Mouse (Mus musculus): Measurements from ENCODE around the gene Tmem258.
A peak's percentile ranks its signal among the peaks of the same experiment; 100 is the strongest.
"Not testable (repeated sequence)": the region's sequence is repeated elsewhere in the genome, so short reads cannot be mapped to it uniquely, and the experiment has no call there.

Gene Tmem258

GRCm38 (mm10) chr19:10203848-10204615 lies at the start of gene Tmem258, which contains the start of gene Fen1:
Gene Tmem258, plus strand, starts transcription at chr19:10204014.
Gene Fen1, minus strand, starts transcription at chr19:10204169.
- peak; percentile 90 for DNase-seq (ENCODE audit: low spot score)

GRCm38 (mm10) chr19:10157725-10158124 lies 46.1 kb upstream of the Tmem258 start:
- DNase-seq (ENCODE audit: low spot score), result no peak

GRCm38 (mm10) chr19:10163896-10164295 lies 39.9 kb upstream of the Tmem258 start:
- DNase-seq (ENCODE audit: low spot score), result no peak

- DNase-seq (ENCODE audit: low spot score), result not testable (repeated sequence)
These were observed 37.9 kb upstream of the Tmem258 start for GRCm38 (mm10) chr19:10165928-10166327.

GRCm38 (mm10) chr19:10167112-10167511 lies 36.7 kb upstream of the Tmem258 start:
- DNase-seq (ENCODE audit: low spot score), result no peak

- no peak for DNase-seq (ENCODE audit: low spot score)
These were observed 35.9 kb upstream of the Tmem258 start for GRCm38 (mm10) chr19:10167951-10168350.

GRCm38 (mm10) chr19:10168441-10168840 lies 35.4 kb upstream of the Tmem258 start:
- no peak for DNase-seq (ENCODE audit: low spot score)

- no peak for DNase-seq (ENCODE audit: low spot score)
These were observed 34.6 kb upstream of the Tmem258 start for GRCm38 (mm10) chr19:10169179-10169578.

- not testable (repeated sequence) for DNase-seq (ENCODE audit: low spot score)
These were observed 34.0 kb upstream of the Tmem258 start for GRCm38 (mm10) chr19:10169692-10170330.

GRCm38 (mm10) chr19:10170466-10170865 lies 33.3 kb upstream of the Tmem258 start:
- DNase-seq (ENCODE audit: low spot score), result no peak

GRCm38 (mm10) chr19:10171359-10171758 lies 32.5 kb upstream of the Tmem258 start:
- no peak for DNase-seq (ENCODE audit: low spot score)

GRCm38 (mm10) chr19:10171846-10172245 lies 32.0 kb upstream of the Tmem258 start:
- no peak for DNase-seq (ENCODE audit: low spot score)

GRCm38 (mm10) chr19:10173116-10173718 lies 30.6 kb upstream of the Tmem258 start:
- DNase-seq (ENCODE audit: low spot score), result no peak

- no peak for DNase-seq (ENCODE audit: low spot score)
These were observed 29.8 kb upstream of the Tmem258 start for GRCm38 (mm10) chr19:10173844-10174539.

GRCm38 (mm10) chr19:10174956-10175355 lies 28.9 kb upstream of the Tmem258 start:
- no peak for DNase-seq (ENCODE audit: low spot score)

- DNase-seq (ENCODE audit: low spot score), result no peak
These were observed 27.3 kb upstream of the Tmem258 start for GRCm38 (mm10) chr19:10176477-10176876.

- peak; percentile 53 for DNase-seq (ENCODE audit: low spot score)
These were observed 26.9 kb upstream of the Tmem258 start for GRCm38 (mm10) chr19:10176941-10177372.

- DNase-seq (ENCODE audit: low spot score), result no peak
These were observed 22.6 kb upstream of the Tmem258 start for GRCm38 (mm10) chr19:10181225-10181624.

- DNase-seq (ENCODE audit: low spot score), result no peak
These were observed 21.7 kb upstream of the Tmem258 start for GRCm38 (mm10) chr19:10182142-10182541.

- peak; percentile 92 for DNase-seq (ENCODE audit: low spot score)
These were observed 21.0 kb upstream of the Tmem258 start, which contains the start of gene Fads1 for GRCm38 (mm10) chr19:10182670-10183298. Gene Fads1, plus strand, starts transcription at chr19:10182888.

GRCm38 (mm10) chr19:10183299-10183983 lies 20.4 kb upstream of the Tmem258 start:
- peak; percentile 81 for DNase-seq (ENCODE audit: low spot score)

All from testis, postnatal 14 days (tissue).